Mouse (Mus musculus): ENCODE measurements at regions not wholly inside any gene's neighbourhood (a gene's known extent, or its start where the extent isn't known, plus 50 kb on each side); places are given as distances from the start of the nearest gene placed in this dataset.

DNA sequence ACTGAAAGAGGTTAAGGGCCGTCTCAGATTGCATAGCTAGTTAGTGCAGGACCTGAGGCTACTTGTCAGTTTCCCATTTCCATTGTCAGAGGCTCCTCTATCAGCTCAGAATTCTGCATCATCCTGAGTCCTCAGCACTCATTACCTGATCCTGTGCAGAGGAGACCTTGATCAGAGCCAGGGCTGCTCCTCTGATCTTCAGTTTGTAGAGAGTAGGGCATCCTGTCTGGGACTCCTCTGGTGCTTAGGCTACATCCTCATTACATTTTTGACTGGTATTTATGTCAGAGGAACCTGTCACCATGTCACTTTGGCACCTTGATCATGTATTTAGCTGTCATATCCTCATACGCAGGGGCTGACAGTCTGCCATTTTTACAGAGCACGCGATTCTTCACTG, 658.0 kb upstream of the Fam160b2 start:
- Histone ChIP-seq H3K27ac (no peak overlapping the region), H3K36me3 (no peaks in the 10 kb centered on the region), H3K4me3 (no peak overlapping the region), H3K9me3 (replicated peaks) (no peaks in the 10 kb centered on the region), H3K4me2 (no peak overlapping the region), H3K27me3 (replicated peaks) (no peaks in the 10 kb centered on the region), H3K9ac (no peak overlapping the region), H3K4me1 (no peaks in the 10 kb centered on the region)
- no peak for ATAC-seq
- WGBS (ENCODE audit: insufficient replicate concordance): 74% methylated on average over 4 of the region's 4 CpGs

DNA sequence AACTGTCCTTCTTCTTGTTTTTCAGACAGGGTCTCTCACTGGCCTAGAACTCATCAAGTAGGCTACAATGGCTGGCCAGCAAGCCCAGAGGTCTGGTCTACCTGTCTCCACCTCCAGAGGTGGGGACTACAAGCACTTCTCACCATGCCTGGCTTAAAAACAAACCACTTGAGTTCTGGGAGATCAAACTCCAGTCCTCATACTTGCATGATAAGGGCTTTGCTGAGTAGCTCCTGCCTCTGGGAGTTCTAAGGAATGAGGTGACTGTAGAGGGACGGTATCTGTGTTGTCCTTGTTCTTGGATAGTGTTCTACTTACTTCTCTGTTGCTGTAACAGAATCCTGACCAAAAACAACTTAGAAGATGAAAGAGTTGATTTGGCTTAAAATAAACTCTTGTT, 654.6 kb upstream of the Fam160b2 start:
- Histone ChIP-seq H3K27me3 (replicated peaks) (peaks cover 6% of the 10 kb centered on the region; the same call in 1 of the 2 replicates), H3K4me1 (peaks cover 10% of the 10 kb centered on the region), H3K36me3 (no peaks in the 10 kb centered on the region), H3K4me2 (no peak overlapping the region), H3K4me3 (no peak overlapping the region), H3K9ac (no peak overlapping the region), H3K9me3 (replicated peaks) (no peaks in the 10 kb centered on the region), H3K27ac (no peak overlapping the region)
- no peak for ATAC-seq
- WGBS (ENCODE audit: insufficient replicate concordance): 67% methylated on average over 1 of the region's 1 CpGs

GRCm38 (mm10) chr14:71252136-71252535, 652.5 kb upstream of the Fam160b2 start:
- H3K36me3 ChIP-seq: no peaks in the 10 kb centered on the region
- no peak overlapping the region for H3K4me3 ChIP-seq
- no peak for ATAC-seq
- H3K27ac ChIP-seq: no peak overlapping the region
- peaks cover 6% of the 10 kb centered on the region; the same call in 1 of the 2 replicates for H3K27me3 ChIP-seq (replicated peaks)
- 49% methylated on average over 3 of the region's 3 CpGs for WGBS (ENCODE audit: insufficient replicate concordance)
- H3K9me3 ChIP-seq (replicated peaks): no peaks in the 10 kb centered on the region
- no peak overlapping the region for H3K9ac ChIP-seq
- no peak overlapping the region for H3K4me2 ChIP-seq
- H3K4me1 ChIP-seq: peaks cover 10% of the 10 kb centered on the region

- no peaks in the 10 kb centered on the region for H3K9me3 ChIP-seq (replicated peaks)
- no peak for ATAC-seq
- H3K4me3 ChIP-seq: no peak overlapping the region
- H3K4me1 ChIP-seq: peaks cover 10% of the 10 kb centered on the region
- H3K27me3 ChIP-seq (replicated peaks): peaks cover 6% of the 10 kb centered on the region; the same call in 1 of the 2 replicates
- no peak overlapping the region for H3K4me2 ChIP-seq
- no peaks in the 10 kb centered on the region for H3K36me3 ChIP-seq
- no peak overlapping the region for H3K27ac ChIP-seq
- no peak overlapping the region for H3K9ac ChIP-seq
- 66% methylated on average over 1 of the region's 1 CpGs for WGBS (ENCODE audit: insufficient replicate concordance)
These were observed 651.5 kb upstream of the Fam160b2 start for GRCm38 (mm10) chr14:71251116-71251515.

DNA sequence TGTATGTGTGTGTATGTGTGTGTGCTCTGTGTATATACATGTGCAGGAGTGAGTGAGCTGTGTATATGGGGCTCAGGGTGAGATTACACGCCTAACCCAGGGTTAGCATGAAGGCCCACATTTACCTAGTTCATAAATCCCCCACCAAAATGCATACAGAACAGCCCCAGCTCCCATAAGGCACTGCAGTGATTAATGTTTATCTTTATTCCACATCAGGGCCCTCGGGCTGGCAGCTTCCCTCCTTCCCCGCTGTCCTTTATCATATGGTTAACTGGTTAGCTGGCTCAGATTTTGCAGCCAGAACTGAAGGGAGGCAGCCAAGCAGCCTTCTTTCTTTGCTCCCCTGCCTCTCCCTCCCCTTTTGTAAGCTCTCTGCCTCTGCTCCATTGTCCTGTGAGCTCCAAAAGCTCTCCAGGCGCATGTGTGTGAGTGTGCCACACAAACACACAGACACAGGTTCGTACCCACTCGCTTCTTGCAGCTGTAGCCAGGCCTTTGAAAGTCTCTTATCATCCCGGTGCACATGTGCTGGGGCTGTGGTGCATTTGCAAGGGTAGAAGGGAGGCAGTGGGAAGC, 649.8 kb upstream of the Fam160b2 start:
- Histone ChIP-seq H3K27ac (no peak overlapping the region), H3K9me3 (replicated peaks) (no peaks in the 10 kb centered on the region), H3K4me2 (no peak overlapping the region), H3K4me3 (no peak overlapping the region), H3K9ac (no peak overlapping the region), H3K36me3 (no peaks in the 10 kb centered on the region), H3K27me3 (replicated peaks) (peaks cover 6% of the 10 kb centered on the region; the same call in 1 of the 2 replicates), H3K4me1 (peaks cover 10% of the 10 kb centered on the region)
- 26% methylated on average over 7 of the region's 7 CpGs for WGBS (ENCODE audit: insufficient replicate concordance)
- ATAC-seq: peak; percentile 65; the same call in 1 of the 2 replicates

GRCm38 (mm10) chr14:71248534-71248933, 648.9 kb upstream of the Fam160b2 start:
- no peak overlapping the region for H3K4me3 ChIP-seq
- H3K4me1 ChIP-seq: peaks cover 10% of the 10 kb centered on the region
- no peaks in the 10 kb centered on the region for H3K36me3 ChIP-seq
- H3K4me2 ChIP-seq: no peak overlapping the region
- H3K27ac ChIP-seq: no peak overlapping the region
- no peak overlapping the region for H3K9ac ChIP-seq
- 80% methylated on average over 2 of the region's 2 CpGs for WGBS (ENCODE audit: insufficient replicate concordance)
- no peak for ATAC-seq
- H3K27me3 ChIP-seq (replicated peaks): peaks cover 6% of the 10 kb centered on the region; the same call in 1 of the 2 replicates
- no peaks in the 10 kb centered on the region for H3K9me3 ChIP-seq (replicated peaks)

GRCm38 (mm10) chr14:71241655-71242390, 642.2 kb upstream of the Fam160b2 start:
- Histone ChIP-seq H3K9ac (no peak overlapping the region), H3K36me3 (no peaks in the 10 kb centered on the region), H3K27ac (no peak overlapping the region), H3K4me2 (no peak overlapping the region), H3K9me3 (replicated peaks) (no peaks in the 10 kb centered on the region), H3K27me3 (replicated peaks) (no peaks in the 10 kb centered on the region; the same call in 1 of the 2 replicates), H3K4me1 (no peaks in the 10 kb centered on the region), H3K4me3 (no peak overlapping the region)
- no peak for ATAC-seq
- 62% methylated on average over 10 of the region's 10 CpGs for WGBS (ENCODE audit: insufficient replicate concordance)

- H3K4me1 ChIP-seq: peaks cover 10% of the 10 kb centered on the region
- no peak overlapping the region for H3K4me2 ChIP-seq
- 78% methylated on average over 6 of the region's 6 CpGs for WGBS (ENCODE audit: insufficient replicate concordance)
- H3K27ac ChIP-seq: no peak overlapping the region
- H3K9ac ChIP-seq: no peak overlapping the region
- H3K27me3 ChIP-seq (replicated peaks): no peaks in the 10 kb centered on the region; the same call in 1 of the 2 replicates
- no peak for ATAC-seq
- no peak overlapping the region for H3K4me3 ChIP-seq
- no peaks in the 10 kb centered on the region for H3K9me3 ChIP-seq (replicated peaks)
- no peaks in the 10 kb centered on the region for H3K36me3 ChIP-seq
These were observed 636.6 kb upstream of the Fam160b2 start for GRCm38 (mm10) chr14:71236192-71236591.

GRCm38 (mm10) chr14:71234900-71235299, 635.3 kb upstream of the Fam160b2 start:
- Histone ChIP-seq H3K27ac (no peak overlapping the region), H3K9me3 (replicated peaks) (no peaks in the 10 kb centered on the region), H3K4me1 (peaks cover 17% of the 10 kb centered on the region), H3K4me3 (no peak overlapping the region), H3K36me3 (no peaks in the 10 kb centered on the region), H3K9ac (no peak overlapping the region), H3K27me3 (replicated peaks) (no peaks in the 10 kb centered on the region), H3K4me2 (no peak overlapping the region)
- 39% methylated on average over 2 of the region's 2 CpGs for WGBS (ENCODE audit: insufficient replicate concordance)
- ATAC-seq: no peak

DNA sequence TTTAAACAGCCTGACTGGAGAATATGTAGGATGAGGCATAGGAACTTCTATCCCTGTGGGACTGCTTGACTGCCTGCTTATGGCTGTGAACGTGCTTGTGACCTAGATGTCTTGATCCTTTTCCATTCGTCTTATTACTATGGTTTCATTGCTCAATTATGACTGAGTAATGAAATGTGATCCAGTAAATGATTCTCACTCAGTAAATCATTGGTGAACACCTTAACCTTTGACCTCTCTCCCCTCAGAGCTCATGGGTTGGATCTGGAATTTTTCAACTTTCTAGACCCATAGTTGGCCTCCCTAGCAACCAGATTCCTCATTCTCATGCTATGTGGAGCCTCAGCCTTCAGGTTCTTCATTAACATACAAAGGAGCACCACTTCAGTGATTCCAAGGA, 634.6 kb upstream of the Fam160b2 start:
- ATAC-seq: no peak
- Histone ChIP-seq H3K36me3 (no peaks in the 10 kb centered on the region), H3K9ac (no peak overlapping the region), H3K9me3 (replicated peaks) (no peaks in the 10 kb centered on the region), H3K27ac (no peak overlapping the region), H3K4me1 (peaks cover 23% of the 10 kb centered on the region), H3K4me2 (no peak overlapping the region), H3K27me3 (replicated peaks) (no peaks in the 10 kb centered on the region), H3K4me3 (no peak overlapping the region)
- 57% methylated on average over 2 of the region's 2 CpGs for WGBS (ENCODE audit: insufficient replicate concordance)

GRCm38 (mm10) chr14:71231223-71231815, 631.7 kb upstream of the Fam160b2 start:
- H3K36me3 ChIP-seq: no peaks in the 10 kb centered on the region
- no peak overlapping the region for H3K4me2 ChIP-seq
- no peak for ATAC-seq
- no peak overlapping the region for H3K9ac ChIP-seq
- WGBS (ENCODE audit: insufficient replicate concordance): 69% methylated on average over 4 of the region's 4 CpGs
- H3K4me1 ChIP-seq: peaks cover 23% of the 10 kb centered on the region
- H3K9me3 ChIP-seq (replicated peaks): no peaks in the 10 kb centered on the region
- no peaks in the 10 kb centered on the region for H3K27me3 ChIP-seq (replicated peaks)
- H3K4me3 ChIP-seq: no peak overlapping the region
- no peak overlapping the region for H3K27ac ChIP-seq

- 70% methylated on average over 7 of the region's 7 CpGs for WGBS (ENCODE audit: insufficient replicate concordance)
- H3K27me3 ChIP-seq (replicated peaks): no peaks in the 10 kb centered on the region
- ATAC-seq: no peak
These were observed 631.0 kb upstream of the Fam160b2 start for GRCm38 (mm10) chr14:71230484-71231188.

More at GRCm38 (mm10) chr14:71230484-71231188, 631.0 kb upstream of the Fam160b2 start:
- Histone ChIP-seq H3K4me1 (peaks cover 23% of the 10 kb centered on the region), H3K4me2 (no peak overlapping the region), H3K27ac (no peak overlapping the region), H3K36me3 (no peaks in the 10 kb centered on the region), H3K9me3 (replicated peaks) (no peaks in the 10 kb centered on the region), H3K4me3 (no peak overlapping the region), H3K9ac (no peak overlapping the region)

Data from liver, embryonic 12.5 days (tissue).